Mouse (Mus musculus) small intestine, adult 10 weeks (tissue): ENCODE measurements around the gene Fstl3. TPM values are rescaled to one million over a fixed set of nuclear protein-coding genes. Genes with fewer than 3 reads are reported as not detected.

ENCODE experiments used
- polyA plus RNA-seq: library from polyadenylated mRNA; stranded (reverse); fragments of 350-450 nt; fragmentation: Illumina TruSeq; extraction: RNeasy Lipid Tissue Mini Kit (QIAGEN cat#74804); gene quantifications from one replicate; pipeline ENCODE4 v1.2.3, GENCODE M21; 2014; ENCODE audit warnings: low replicate concordance

Fstl3 gene
- polyA plus RNA-seq, result 0.45 TPM

GRCm38 (mm10) chr10:79777103-79777531 lies at the start of gene Fstl3:
Gene Fstl3 (plus strand): TSS chr10:79777272.

GRCm38 (mm10) chr10:79745898-79746773 lies 30.9 kb upstream of the Fstl3 start, which contains the start of gene Polrmt:
Gene Polrmt (minus strand): TSS chr10:79746581.

GRCm38 (mm10) chr10:79754856-79755516 lies 22.1 kb upstream of the Fstl3 start, which contains the start of gene Fgf22:
Gene Fgf22 (plus strand): TSS chr10:79755076.

GRCm38 (mm10) chr10:79766508-79767325 lies 10.4 kb upstream of the Fstl3 start, which contains the start of gene Rnf126:
Gene Rnf126 (minus strand): TSS chr10:79766952.

GRCm38 (mm10) chr10:79790861-79791260 lies 13.8 kb downstream of the Fstl3 start, which contains the start of gene Prss57:
Gene Prss57 (minus strand): TSS chr10:79790961.

GRCm38 (mm10) chr10:79793051-79793737 lies 16.1 kb downstream of the Fstl3 start, which contains the start of gene Palm:
Gene Palm (plus strand): TSS chr10:79793572.

GRCm38 (mm10) chr10:79820782-79821181 lies 43.7 kb downstream of the Fstl3 start, which contains the start of gene Misp:
Gene Misp (plus strand): TSS chr10:79820989.

Other genes with a start within 250 kb of the Fstl3 start
- 6.5 TPM for gene Plpp2, start 243.5 kb upstream of the Fstl3 start, polyA plus RNA-seq
- gene Mier2, start 222.1 kb upstream of the Fstl3 start, polyA plus RNA-seq, result not detected
- gene Theg, start 189.9 kb upstream of the Fstl3 start, polyA plus RNA-seq, result not detected
- gene C2cd4c, start 163.2 kb upstream of the Fstl3 start, polyA plus RNA-seq, result 0.11 TPM
- gene Shc2, start 139.4 kb upstream of the Fstl3 start, polyA plus RNA-seq, result 0.30 TPM
- not detected for gene Odf3l2, start 131.5 kb upstream of the Fstl3 start, polyA plus RNA-seq
- not detected for gene Madcam1, start 112.7 kb upstream of the Fstl3 start, polyA plus RNA-seq
- gene Tpgs1, start 107.9 kb upstream of the Fstl3 start, polyA plus RNA-seq, result not detected
- gene Cdc34, start 95.1 kb upstream of the Fstl3 start, polyA plus RNA-seq, result not detected
- not detected for gene Gzmm, start 88.3 kb upstream of the Fstl3 start, polyA plus RNA-seq
- gene Bsg, start 72.8 kb upstream of the Fstl3 start, polyA plus RNA-seq, result 328 TPM
- gene Hcn2, start 60.6 kb upstream of the Fstl3 start, polyA plus RNA-seq, result not detected
- not detected for gene Polrmt, start 30.7 kb upstream of the Fstl3 start, polyA plus RNA-seq
- not detected for gene Fgf22, start 22.2 kb upstream of the Fstl3 start, polyA plus RNA-seq
- 0.41 TPM for gene Rnf126, start 10.3 kb upstream of the Fstl3 start, polyA plus RNA-seq
- not detected for gene Prss57, start 13.7 kb downstream of the Fstl3 start, polyA plus RNA-seq
- gene Palm, start 16.3 kb downstream of the Fstl3 start, polyA plus RNA-seq, result not detected
- gene Misp, start 43.7 kb downstream of the Fstl3 start, polyA plus RNA-seq, result 3.9 TPM
- gene Ptbp1, start 77.2 kb downstream of the Fstl3 start, polyA plus RNA-seq, result 52.9 TPM
- not detected for gene Prtn3, start 97.2 kb downstream of the Fstl3 start, polyA plus RNA-seq
- gene Plppr3, start 97.4 kb downstream of the Fstl3 start, polyA plus RNA-seq, result not detected
- not detected for gene Elane, start 109.0 kb downstream of the Fstl3 start, polyA plus RNA-seq
- gene Cfd, start 113.6 kb downstream of the Fstl3 start, polyA plus RNA-seq, result 0.67 TPM
- gene Med16, start 131.7 kb downstream of the Fstl3 start, polyA plus RNA-seq, result 0.11 TPM
- not detected for gene Gm26602, start 133.6 kb downstream of the Fstl3 start, polyA plus RNA-seq
- gene Kiss1r, start 139.7 kb downstream of the Fstl3 start, polyA plus RNA-seq, result not detected
- gene R3hdm4, start 143.9 kb downstream of the Fstl3 start, polyA plus RNA-seq, result 1.5 TPM
- gene Arid3a, start 149.8 kb downstream of the Fstl3 start, polyA plus RNA-seq, result 2.3 TPM
- 1.0 TPM for gene Wdr18, start 182.9 kb downstream of the Fstl3 start, polyA plus RNA-seq
- not detected for gene Grin3b, start 193.4 kb downstream of the Fstl3 start, polyA plus RNA-seq
- gene Tmem259, start 207.1 kb downstream of the Fstl3 start, polyA plus RNA-seq, result 0.45 TPM
- 1.9 TPM for gene Cnn2, start 211.3 kb downstream of the Fstl3 start, polyA plus RNA-seq
- gene Abca7, start 219.2 kb downstream of the Fstl3 start, polyA plus RNA-seq, result 0.11 TPM
- gene Arhgap45, start 239.4 kb downstream of the Fstl3 start, polyA plus RNA-seq, result 0.19 TPM